Mouse (Mus musculus) adrenal gland, postnatal 36 days (tissue): Measurements from ENCODE around the gene Cacna1e. TPM values are rescaled to one million over a fixed set of nuclear protein-coding genes. Genes with fewer than 3 reads are reported as not detected.

ENCODE experiments used
- DNase-seq, 2 experiments: peaks; one replicate each; pipeline ENCODE4 v3.0.0; 2021; ENCODE audit warnings: mixed read lengths in 1 of 2
- total RNA-seq, 2 experiments: library from RNA; stranded (reverse); gene quantifications; 2 replicates each; pipeline ENCODE4 v1.2.3; 2021

Gene Cacna1e
- total RNA-seq, 2 experiments from 2014 or later, result 0.10 to 0.13 TPM

GRCm38 (mm10) chr1:154391979-154392378, 492.3 kb downstream of the Cacna1e start:
- no peak for DNase-seq

Other genes starting within 250 kb of the Cacna1e start
- 10 to 100 TPM in 1 of 2 experiments, 1 to 10 TPM in 1; 6.1 to 10.4 TPM for gene Ier5, start 215.1 kb upstream of the Cacna1e start, total RNA-seq